Mouse (Mus musculus) thymus, adult 2 months (tissue): ENCODE data around the gene Tbl1xr1.

ENCODE experiments used
- CTCF ChIP-seq: fragments of 200-500 bp; IDR thresholded peaks from 2 replicates; pipeline ENCODE4 v1.5.1; 2012; ENCODE audit warnings: mild to moderate bottlenecking, control low read depth, low read length, moderate library complexity, borderline replicate concordance; ENCODE audit not compliant: control insufficient read depth, poor library complexity, insufficient read depth; ENCODE audit errors: extremely low read depth
- POLR2A ChIP-seq: fragments of 200-500 bp; IDR thresholded peaks from 2 replicates; pipeline ENCODE4 v1.6.1; 2012; ENCODE audit warnings: mild to moderate bottlenecking, low read length, control low read depth, moderate library complexity; ENCODE audit not compliant: control insufficient read depth, poor library complexity, insufficient read depth; ENCODE audit errors: extremely low read depth

- TF ChIP-seq CTCF (no peak), POLR2A (no peak)
These were observed 33.2 kb downstream of the Tbl1xr1 start for GRCm38 (mm10) chr3:22109651-22110050.
